Mouse (Mus musculus) adrenal gland, postnatal 10 days (tissue): ENCODE results near the gene Ddb1. TPM values are rescaled to one million over a fixed set of nuclear protein-coding genes. Genes with fewer than 3 reads are reported as not detected.

Source experiments
- DNase-seq: peaks from one replicate; pipeline ENCODE4 v3.0.0; 2021; ENCODE audit warnings: mixed read lengths
- total RNA-seq, 2 experiments: library from RNA; stranded (reverse); gene quantifications; 2 replicates each; pipeline ENCODE4 v1.2.3; 2021

Ddb1 gene
- total RNA-seq, 2 experiments from 2014 or later: 252 to 259 TPM

GRCm38 (mm10) chr19:10661373-10661772, 56.2 kb downstream of the Ddb1 start:
- DNase-seq: no peak

GRCm38 (mm10) chr19:10661919-10662318, 56.8 kb downstream of the Ddb1 start:
- no peak for DNase-seq

GRCm38 (mm10) chr19:10662665-10663064, 57.5 kb downstream of the Ddb1 start:
- DNase-seq: no peak

GRCm38 (mm10) chr19:10665093-10665492, 60.0 kb downstream of the Ddb1 start:
- DNase-seq: no peak

GRCm38 (mm10) chr19:10665499-10665898, 60.4 kb downstream of the Ddb1 start:
- DNase-seq: peak; percentile 78

- DNase-seq: no peak
Measured at GRCm38 (mm10) chr19:10671319-10671718, 66.2 kb downstream of the Ddb1 start.

GRCm38 (mm10) chr19:10671854-10672417, 66.8 kb downstream of the Ddb1 start:
- no peak for DNase-seq

GRCm38 (mm10) chr19:10673275-10673674, 68.1 kb downstream of the Ddb1 start:
- no peak for DNase-seq

GRCm38 (mm10) chr19:10676656-10677055, 71.5 kb downstream of the Ddb1 start:
- DNase-seq: no peak

- DNase-seq: peak; percentile 91
Measured at GRCm38 (mm10) chr19:10677915-10678771, 73.0 kb downstream of the Ddb1 start, which contains the start of gene Pga5. Pga5 (minus strand) TSS chr19:10678071.

- no peak for DNase-seq
Measured at GRCm38 (mm10) chr19:10678772-10679067, 73.6 kb downstream of the Ddb1 start.

Other genes with a start within 250 kb of the Ddb1 start
- 10 to 100 TPM; 25.8 to 26.3 TPM for gene Syt7, start 216.2 kb upstream of the Ddb1 start, total RNA-seq
- 1 to 10 TPM; 3.4 to 4.7 TPM for gene Lrrc10b, start 147.9 kb upstream of the Ddb1 start, total RNA-seq
- under 1 TPM; 0.63 to 0.94 TPM for gene Ppp1r32, start 122.4 kb upstream of the Ddb1 start, total RNA-seq
- 10 to 100 TPM; 50.0 to 69.4 TPM for gene Cpsf7, start 80.1 kb upstream of the Ddb1 start, total RNA-seq
- gene Sdhaf2, start 79.2 kb upstream of the Ddb1 start, total RNA-seq: 10 to 100 TPM; 52.5 to 60.1 TPM
- 10 to 100 TPM; 11.5 to 16.7 TPM for gene Tmem216, start 49.1 kb upstream of the Ddb1 start, total RNA-seq
- gene Cyb561a3, start 28.2 kb upstream of the Ddb1 start, total RNA-seq: 10 to 100 TPM; 17.9 to 21.6 TPM
- gene Tmem138, start 28.0 kb upstream of the Ddb1 start, total RNA-seq: 1 to 10 TPM; 8.6 to 8.7 TPM
- 10 to 100 TPM; 32.0 to 64.7 TPM for gene Tkfc, start 327 bp downstream of the Ddb1 start, total RNA-seq
- 1 to 10 TPM; 1.9 to 3.2 TPM for gene Vwce, start 28.9 kb downstream of the Ddb1 start, total RNA-seq
- not detected for gene Pga5, start 72.7 kb downstream of the Ddb1 start, total RNA-seq
- gene Vps37c, start 83.4 kb downstream of the Ddb1 start, total RNA-seq: 10 to 100 TPM; 18.9 to 21.5 TPM
- gene Cd5, start 133.7 kb downstream of the Ddb1 start, total RNA-seq: 1 to 10 TPM; 2.5 to 2.8 TPM
- gene Cd6, start 224.7 kb downstream of the Ddb1 start, total RNA-seq: 1 to 10 TPM; 2.3 to 4.1 TPM
- 1 to 10 TPM; 3.2 to 3.5 TPM for gene Slc15a3, start 234.4 kb downstream of the Ddb1 start, total RNA-seq